Mouse (Mus musculus) heart, embryonic 11.5 days (tissue): ENCODE results near the gene Gpx7. TPM values are rescaled to one million over a fixed set of nuclear protein-coding genes. Genes with fewer than 3 reads are reported as not detected.

ENCODE experiments used
- ATAC-seq: fragments of 200-750 bp; cut with Nextera tagmentation; replicated peaks from 2 replicates; pipeline ENCODE4 v1.8.0; 2017; ENCODE audit warnings: moderate library complexity; ENCODE audit not compliant: insufficient number of reproducible peaks, low FRiP score, low TSS enrichment
- H3K27ac ChIP-seq: fragments of 300-500 bp; sonication (generic); 2 replicates; pipeline ENCODE4 v1.5.1; 2014; ENCODE audit warnings: mild to moderate bottlenecking, low read depth, low read length
- H3K27me3 ChIP-seq: fragments of 300-500 bp; sonication (generic); 2 replicates; pipeline ENCODE4 v1.6.1; 2014; ENCODE audit warnings: mild to moderate bottlenecking, low read length, mixed read lengths; ENCODE audit not compliant: control insufficient read depth, insufficient read depth
- H3K36me3 ChIP-seq: fragments of 300-500 bp; sonication (generic); 2 replicates; pipeline ENCODE4 v1.6.1; 2014; ENCODE audit warnings: mild to moderate bottlenecking, low read length, moderate library complexity, mixed read lengths; ENCODE audit not compliant: control insufficient read depth, insufficient read depth
- H3K4me1 ChIP-seq: fragments of 300-500 bp; sonication (generic); 2 replicates; pipeline ENCODE4 v1.6.1; 2014; ENCODE audit warnings: low read length; ENCODE audit not compliant: control insufficient read depth, insufficient read depth
- H3K4me2 ChIP-seq: fragments of 300-500 bp; sonication (generic); 2 replicates; pipeline ENCODE4 v1.6.1; 2014; ENCODE audit warnings: mild to moderate bottlenecking, moderate library complexity
- H3K4me3 ChIP-seq: fragments of 300-500 bp; sonication (generic); 2 replicates; pipeline ENCODE4 v1.5.1; 2014; ENCODE audit warnings: low read depth, low read length
- H3K9ac ChIP-seq: fragments of 300-500 bp; sonication (generic); 2 replicates; pipeline ENCODE4 v1.6.1; 2014; ENCODE audit warnings: mild to moderate bottlenecking, low read depth, low read length, moderate library complexity
- H3K9me3 ChIP-seq: fragments of 300-500 bp; sonication (generic); replicated peaks from 2 replicates; pipeline ENCODE4 v1.6.1; 2016; ENCODE audit warnings: low read length; ENCODE audit not compliant: control insufficient read depth
- WGBS: fragments of 180-500 bp; shearing (Covaris S2); extraction: QIAGEN DNeasy Blood & Tissue Kit; methylation state at CpG from one replicate; pipeline ENCODE4 v1.1.7; 2014; ENCODE audit not compliant: insufficient replicate concordance; 5-methylcytosine and 5-hydroxymethylcytosine counted together
- polyA plus RNA-seq: library from polyadenylated mRNA; unstranded; fragments of >200 nt; fragmentation: Nextera tagmentation; extraction: Ambion mirVana; gene quantifications from 2 replicates; pipeline ENCODE4 v1.2.1, GENCODE M21; 2014

Gene Gpx7
- polyA plus RNA-seq = 58.8 and 60.8 TPM in 2 replicates

GRCm38 (mm10) chr4:108406861-108407401 lies at the start of gene Gpx7:
Gpx7 (minus strand) TSS chr4:108406961.
- ATAC-seq = no peak
- peaks cover 8% of the 10 kb centered on the region for H3K4me1 ChIP-seq
- peak within 1 kb of the TSS; percentile 79 for H3K27ac ChIP-seq
- WGBS = 5% methylated on average over 15 of the region's 15 CpGs
- peak within 1 kb of the TSS; percentile 85 for H3K9ac ChIP-seq
- no peaks in the 10 kb centered on the region for H3K9me3 ChIP-seq
- no peaks in the 10 kb centered on the region for H3K36me3 ChIP-seq
- peak within 1 kb of the TSS; percentile 47 for H3K4me3 ChIP-seq
- peak within 1 kb of the TSS; percentile 80 for H3K4me2 ChIP-seq
- H3K27me3 ChIP-seq = no peaks in the 10 kb centered on the region

- H3K9me3 ChIP-seq = no peaks in the 10 kb centered on the region
- WGBS = 74% methylated on average over 2 of the region's 2 CpGs
- no peaks in the 10 kb centered on the region for H3K27me3 ChIP-seq
- H3K4me3 ChIP-seq = no peak overlapping the region
- no peak for ATAC-seq
- H3K4me1 ChIP-seq = peaks cover 4% of the 10 kb centered on the region; the same call in 1 of the 2 replicates
- H3K36me3 ChIP-seq = no peaks in the 10 kb centered on the region
- H3K9ac ChIP-seq = no peak overlapping the region
- no peak overlapping the region for H3K4me2 ChIP-seq
- no peak overlapping the region for H3K27ac ChIP-seq
These were observed 49.3 kb upstream of the Gpx7 start for GRCm38 (mm10) chr4:108456028-108456427.

GRCm38 (mm10) chr4:108448091-108448490 lies 41.3 kb upstream of the Gpx7 start:
- no peak for ATAC-seq
- 27% methylated on average over 7 of the region's 7 CpGs for WGBS

GRCm38 (mm10) chr4:108438082-108438840 lies 31.5 kb upstream of the Gpx7 start:
- no peak overlapping the region for H3K27ac ChIP-seq
- no peaks in the 10 kb centered on the region for H3K27me3 ChIP-seq
- no peak overlapping the region for H3K4me3 ChIP-seq
- WGBS = 45% methylated on average over 6 of the region's 6 CpGs
- no peak overlapping the region for H3K9ac ChIP-seq
- peaks cover 16% of the 10 kb centered on the region for H3K4me1 ChIP-seq
- no peaks in the 10 kb centered on the region for H3K9me3 ChIP-seq
- ATAC-seq = no peak
- peak overlapping the region; percentile 17; the same call in 1 of the 2 replicates for H3K4me2 ChIP-seq
- no peaks in the 10 kb centered on the region for H3K36me3 ChIP-seq

More at GRCm38 (mm10) chr4:108448091-108448490, 41.3 kb upstream of the Gpx7 start:
- Histone ChIP-seq H3K9ac (no peak overlapping the region), H3K36me3 (no peaks in the 10 kb centered on the region), H3K4me3 (no peak overlapping the region), H3K4me1 (no peaks in the 10 kb centered on the region), H3K9me3 (no peaks in the 10 kb centered on the region), H3K4me2 (no peak overlapping the region), H3K27ac (no peak overlapping the region), H3K27me3 (no peaks in the 10 kb centered on the region)

- 86% methylated on average over 1 of the region's 1 CpGs for WGBS
- Histone ChIP-seq H3K27ac (no peak overlapping the region), H3K9ac (no peak overlapping the region), H3K4me3 (no peak overlapping the region), H3K9me3 (no peaks in the 10 kb centered on the region), H3K4me2 (no peak overlapping the region), H3K27me3 (no peaks in the 10 kb centered on the region), H3K36me3 (no peaks in the 10 kb centered on the region), H3K4me1 (peaks cover 19% of the 10 kb centered on the region)
- no peak for ATAC-seq
These were observed 29.5 kb upstream of the Gpx7 start for GRCm38 (mm10) chr4:108436225-108436624.

GRCm38 (mm10) chr4:108435646-108436045 lies 28.9 kb upstream of the Gpx7 start:
- Histone ChIP-seq H3K9ac (no peak overlapping the region), H3K4me3 (no peak overlapping the region), H3K9me3 (no peaks in the 10 kb centered on the region), H3K4me1 (peaks cover 24% of the 10 kb centered on the region), H3K36me3 (no peaks in the 10 kb centered on the region), H3K27ac (no peak overlapping the region), H3K4me2 (no peak overlapping the region), H3K27me3 (no peaks in the 10 kb centered on the region)
- 60% methylated on average over 3 of the region's 3 CpGs for WGBS
- ATAC-seq = no peak

- H3K27ac ChIP-seq = no peak overlapping the region
- 86% methylated on average over 3 of the region's 3 CpGs for WGBS
- H3K9ac ChIP-seq = no peak overlapping the region
- no peak for ATAC-seq
- peaks cover 24% of the 10 kb centered on the region for H3K4me1 ChIP-seq
- no peaks in the 10 kb centered on the region for H3K36me3 ChIP-seq
- H3K27me3 ChIP-seq = no peaks in the 10 kb centered on the region
- H3K9me3 ChIP-seq = no peaks in the 10 kb centered on the region
- H3K4me2 ChIP-seq = no peak overlapping the region
- no peak overlapping the region for H3K4me3 ChIP-seq
These were observed 28.0 kb upstream of the Gpx7 start for GRCm38 (mm10) chr4:108434781-108435180.

- Histone ChIP-seq H3K36me3 (no peaks in the 10 kb centered on the region), H3K4me3 (no peak overlapping the region), H3K27ac (peak overlapping the region; percentile 29; the same call in 1 of the 2 replicates), H3K4me1 (peaks cover 24% of the 10 kb centered on the region), H3K4me2 (no peak overlapping the region), H3K9me3 (no peaks in the 10 kb centered on the region), H3K9ac (no peak overlapping the region), H3K27me3 (no peaks in the 10 kb centered on the region)
- ATAC-seq = no peak
- 64% methylated on average over 4 of the region's 4 CpGs for WGBS
These were observed 27.5 kb upstream of the Gpx7 start for GRCm38 (mm10) chr4:108434221-108434620.
